Mouse (Mus musculus): ENCODE measurements around the gene Wdr26.

The Wdr26 gene

DNA sequence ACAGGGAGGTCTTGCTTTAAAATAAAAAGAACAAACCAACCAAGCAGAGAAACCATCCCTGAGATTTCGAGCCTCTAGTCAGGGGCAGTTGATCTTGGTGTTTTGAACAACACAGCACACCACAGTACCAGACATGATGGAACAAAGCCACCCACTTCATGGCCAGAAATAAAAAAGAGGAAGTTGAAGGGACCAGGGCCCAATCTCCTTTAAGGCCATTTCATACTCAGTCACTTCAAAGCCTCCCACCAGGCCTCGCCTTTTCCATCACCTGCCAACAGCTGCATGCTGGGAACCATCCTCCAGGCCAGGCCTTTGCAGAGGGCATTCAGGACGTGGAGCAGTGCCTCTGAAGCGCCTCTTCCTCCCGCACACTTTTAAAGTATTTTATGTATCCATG, 25.5 kb upstream of the Wdr26 start:
- no peak for DNase-seq (ENCODE audit: low read depth, low spot score)

DNA sequence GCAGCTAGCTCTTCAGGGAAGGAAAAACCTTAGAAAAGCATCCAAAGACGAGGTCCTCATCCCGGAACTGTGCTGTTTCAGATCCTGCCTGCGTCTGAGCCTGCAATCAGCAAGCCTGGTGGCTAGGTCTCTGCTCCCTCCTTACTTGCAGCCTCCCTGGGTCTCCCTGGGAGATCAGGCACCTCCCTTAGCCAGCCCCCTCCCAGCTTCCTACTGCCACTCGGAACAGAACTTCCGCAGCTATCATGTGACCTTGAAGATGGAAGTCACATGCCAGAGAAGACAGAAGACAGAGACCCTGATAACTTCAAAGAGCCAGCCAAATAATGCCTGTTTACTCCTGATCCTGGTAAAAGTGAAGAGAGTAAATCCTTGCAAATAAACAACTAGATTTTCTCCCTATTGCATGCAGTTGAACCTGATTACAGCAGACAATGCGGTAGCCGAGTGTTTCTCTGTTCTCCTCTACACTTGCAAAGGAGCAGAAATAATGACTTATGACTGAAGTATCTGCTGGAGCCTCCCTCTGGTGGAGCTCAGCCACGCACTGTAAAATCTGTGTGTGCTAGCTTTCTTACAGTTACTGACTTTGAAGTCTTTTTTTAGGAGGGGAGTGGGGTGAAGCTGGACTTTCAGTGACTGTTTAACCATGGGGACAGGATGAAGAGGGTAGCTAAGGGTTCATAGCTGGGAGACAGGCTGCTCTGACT, 22.7 kb upstream of the Wdr26 start:
- no peak for DNase-seq (ENCODE audit: low read depth, low spot score)

DNA sequence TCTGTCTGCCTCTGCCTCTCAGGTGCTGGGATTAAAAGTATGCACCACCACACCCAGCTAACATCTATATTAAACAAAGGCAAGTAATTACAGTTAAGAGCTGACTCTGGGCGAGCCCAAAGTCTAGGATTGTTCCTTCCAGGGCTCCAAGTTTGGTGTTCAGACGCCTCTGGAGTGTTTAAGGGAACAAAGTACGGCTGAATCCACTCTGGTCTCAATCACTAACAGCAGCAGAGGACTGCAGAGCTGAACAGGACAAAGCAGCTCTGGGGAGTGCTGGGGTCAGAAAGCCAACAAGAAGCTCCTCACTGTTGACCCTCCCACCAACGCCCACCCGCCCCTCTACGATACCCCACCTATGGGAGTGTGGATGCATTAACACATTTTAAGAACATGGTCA, 21.9 kb upstream of the Wdr26 start:
- no peak for DNase-seq (ENCODE audit: low read depth, low spot score)

DNA sequence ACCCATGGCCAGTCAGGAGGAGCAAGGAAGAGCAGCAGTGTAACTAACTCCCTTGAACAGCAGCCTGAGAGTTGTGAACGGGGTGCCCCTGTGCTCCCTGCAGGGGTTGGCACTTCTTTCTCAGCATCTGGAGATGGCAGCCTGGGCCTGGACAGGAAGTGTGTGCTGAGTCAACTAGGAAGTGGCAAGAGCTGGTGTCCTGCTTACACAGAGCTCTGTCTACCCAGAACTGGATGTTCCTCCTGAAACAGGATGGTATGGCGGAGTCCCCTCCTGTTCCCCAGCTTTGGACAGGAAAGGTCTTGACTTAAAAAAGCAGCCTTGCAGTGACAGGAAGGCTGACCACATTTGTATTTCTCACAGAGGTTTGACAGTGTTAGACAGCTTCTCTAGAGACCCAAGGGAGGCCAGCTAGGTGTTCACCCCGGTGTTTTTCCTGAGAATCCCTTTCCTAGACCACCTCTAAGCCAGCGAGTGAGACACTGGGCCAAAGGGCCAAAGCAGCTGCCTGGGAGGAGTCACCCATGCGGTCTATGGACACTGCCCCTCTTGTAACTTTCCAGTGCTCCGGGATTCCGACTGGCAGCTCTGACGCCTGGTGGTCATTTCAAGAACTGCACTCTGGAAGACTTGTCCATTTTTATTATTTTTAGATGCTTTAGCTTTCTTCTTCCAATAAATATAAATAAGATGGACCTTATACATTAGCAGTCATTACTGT, 20.7 kb upstream of the Wdr26 start:
- no peak for DNase-seq (ENCODE audit: low read depth, low spot score)

DNA sequence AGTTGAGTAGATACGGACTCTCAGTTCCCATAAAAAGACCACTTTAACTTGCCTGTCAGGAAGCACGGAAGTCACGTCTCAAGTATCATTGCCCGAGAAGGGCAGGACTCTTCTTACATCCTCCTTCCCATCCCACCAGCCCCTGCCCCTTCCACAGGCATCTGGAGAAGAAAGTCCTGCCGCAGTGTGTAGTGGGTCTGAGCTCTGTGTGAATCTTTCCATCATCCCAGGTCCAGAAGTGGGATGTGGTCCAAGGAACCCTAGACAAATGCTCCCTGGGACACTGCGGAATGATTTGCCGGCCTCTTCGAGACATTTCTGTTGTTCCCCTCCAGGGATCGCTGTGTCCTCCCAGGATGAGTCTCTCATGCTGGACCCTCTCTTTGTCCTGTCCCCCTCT, 20.0 kb upstream of the Wdr26 start:
- no peak for DNase-seq (ENCODE audit: low read depth, low spot score)

DNA sequence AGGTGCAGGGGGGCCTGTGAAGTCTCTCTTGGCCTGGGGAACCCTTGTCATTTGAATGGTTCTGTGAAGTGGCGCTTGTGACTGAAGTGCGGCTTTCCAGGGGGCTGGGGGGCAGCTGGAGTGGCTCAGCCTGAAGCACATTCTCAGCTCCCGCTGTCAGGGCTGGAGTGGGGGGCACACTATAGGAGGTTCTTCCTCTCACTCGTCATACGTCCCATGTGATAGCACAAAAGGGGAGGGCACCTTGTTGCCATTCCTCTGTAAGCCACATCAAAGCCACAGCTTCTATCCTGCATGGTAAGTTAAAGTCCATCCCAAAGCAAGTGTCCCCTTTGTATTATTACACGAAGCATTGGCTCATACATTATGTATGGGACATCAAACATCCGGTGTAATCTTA, 19.5 kb upstream of the Wdr26 start:
- no peak for DNase-seq (ENCODE audit: low read depth, low spot score)

DNA sequence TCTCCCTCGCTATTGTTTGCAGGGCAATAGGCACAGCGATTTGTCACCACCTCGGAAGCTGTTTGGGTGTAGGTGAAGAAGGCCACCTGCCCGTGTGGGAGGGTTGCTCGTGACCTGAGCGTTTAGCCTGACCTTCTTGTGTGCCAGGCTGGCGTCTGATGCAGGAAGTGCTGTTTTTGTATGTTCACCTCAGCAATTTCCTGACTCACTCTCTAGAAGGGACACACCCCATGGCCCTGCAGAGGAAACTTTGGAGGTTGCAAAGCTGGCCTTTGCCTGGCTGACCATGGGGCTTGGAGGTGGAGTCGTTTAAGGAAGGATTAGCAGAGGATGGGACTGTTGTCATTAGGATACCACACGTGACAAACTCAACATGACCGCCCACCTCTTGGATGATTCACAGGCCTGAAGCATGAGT, 18.9 kb upstream of the Wdr26 start:
- no peak for DNase-seq (ENCODE audit: low read depth, low spot score)

DNA sequence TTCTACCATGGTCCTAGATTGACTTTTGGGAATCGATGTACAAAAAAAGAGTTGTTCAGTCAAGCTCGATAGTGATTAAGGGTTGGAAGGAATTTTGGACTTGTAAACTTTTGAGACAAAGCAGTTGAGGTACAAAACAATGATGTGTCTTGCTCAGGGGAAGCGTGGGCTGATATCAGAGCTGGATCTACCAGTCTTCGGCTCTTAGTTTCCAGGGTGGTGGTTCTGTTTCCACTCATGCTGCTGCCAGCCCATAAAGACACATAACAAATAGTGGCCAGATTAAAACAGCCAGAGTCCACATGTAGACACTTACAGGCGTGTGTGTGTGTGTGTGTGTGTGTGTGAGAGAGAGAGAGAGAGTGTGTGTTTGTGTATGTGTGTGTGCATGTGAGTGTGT, 17.2 kb upstream of the Wdr26 start:
- DNase-seq (ENCODE audit: low read depth, low spot score), result no peak

DNA sequence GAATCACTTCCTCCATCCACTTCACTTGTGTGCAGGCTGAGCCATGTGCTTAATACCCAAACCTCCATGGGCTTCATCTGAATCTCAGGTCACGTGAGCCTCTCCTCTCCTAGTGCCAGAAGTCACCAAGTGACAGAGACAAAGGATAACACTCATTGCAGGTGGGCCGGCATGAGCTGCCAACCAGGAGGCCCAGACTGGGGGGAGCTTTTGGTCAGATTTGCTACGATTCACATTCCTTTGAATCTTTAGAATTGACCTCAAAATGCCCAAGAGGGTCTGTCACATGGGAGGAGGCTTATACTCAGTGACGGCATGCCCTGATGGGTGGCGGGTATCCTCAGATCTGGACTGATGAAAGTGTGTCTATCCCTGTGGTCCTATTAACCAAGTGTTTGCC, 16.8 kb upstream of the Wdr26 start:
- DNase-seq (ENCODE audit: low read depth, low spot score), result no peak

DNA sequence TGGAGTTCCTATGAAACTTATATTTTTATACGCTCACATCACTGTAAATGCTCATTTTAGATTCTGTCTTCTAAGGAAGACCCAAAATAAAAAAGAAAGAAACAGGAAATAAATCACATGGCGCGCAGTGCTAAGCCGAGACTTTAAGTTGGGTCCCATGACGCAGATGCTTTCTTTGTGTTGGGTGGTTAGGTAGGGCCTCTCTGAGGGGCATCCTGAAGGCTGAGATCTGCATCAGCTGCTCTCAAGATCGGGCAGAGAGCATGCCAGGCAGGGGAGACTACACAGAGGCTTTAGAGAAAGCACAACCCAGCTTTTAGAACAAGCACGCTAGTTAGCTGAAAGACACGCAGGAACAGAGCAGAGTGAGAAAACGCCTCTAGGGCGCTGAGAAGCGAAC, 16.0 kb upstream of the Wdr26 start:
- no peak for DNase-seq (ENCODE audit: low read depth, low spot score)

DNA sequence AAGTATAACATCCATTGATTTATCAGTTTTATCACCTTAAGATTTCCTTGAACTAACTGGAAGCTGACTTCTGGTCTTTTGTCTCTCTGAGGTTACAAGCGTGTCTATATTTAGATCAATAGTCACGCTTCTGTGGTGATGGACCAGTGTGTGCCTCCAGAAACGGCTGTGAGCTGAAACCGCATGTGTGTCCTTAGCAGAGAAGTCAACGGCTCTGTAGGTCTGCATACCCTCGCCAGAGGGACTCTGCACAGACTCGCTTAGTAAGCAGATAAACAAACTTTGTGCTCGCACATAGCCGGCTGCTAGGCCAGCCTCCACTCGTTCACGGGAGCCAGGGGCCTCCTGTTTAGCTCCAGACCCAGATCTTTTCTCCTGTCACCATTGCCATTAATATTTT, 15.0 kb upstream of the Wdr26 start:
- no peak for DNase-seq (ENCODE audit: low read depth, low spot score)

DNA sequence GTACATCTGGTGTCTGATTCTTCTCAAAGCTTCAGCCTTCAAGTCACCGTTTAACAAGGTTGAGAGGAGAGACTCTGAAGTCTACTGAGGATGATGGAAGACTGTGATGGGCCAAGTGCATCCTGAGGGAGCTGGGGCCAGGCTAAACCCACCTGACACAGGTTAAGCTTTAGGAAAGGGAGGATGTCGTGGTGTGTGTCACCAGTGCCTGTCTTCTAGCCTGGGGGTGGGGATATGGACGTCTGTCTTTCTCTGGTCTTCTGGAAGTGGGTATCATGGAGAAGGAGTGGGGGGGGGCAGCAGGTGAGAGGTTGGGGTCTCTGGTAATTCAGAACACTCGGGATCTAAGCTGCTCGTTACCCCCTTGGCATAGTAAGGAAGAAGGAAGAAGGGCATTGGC, 13.5 kb upstream of the Wdr26 start:
- no peak for DNase-seq (ENCODE audit: low read depth, low spot score)

DNA sequence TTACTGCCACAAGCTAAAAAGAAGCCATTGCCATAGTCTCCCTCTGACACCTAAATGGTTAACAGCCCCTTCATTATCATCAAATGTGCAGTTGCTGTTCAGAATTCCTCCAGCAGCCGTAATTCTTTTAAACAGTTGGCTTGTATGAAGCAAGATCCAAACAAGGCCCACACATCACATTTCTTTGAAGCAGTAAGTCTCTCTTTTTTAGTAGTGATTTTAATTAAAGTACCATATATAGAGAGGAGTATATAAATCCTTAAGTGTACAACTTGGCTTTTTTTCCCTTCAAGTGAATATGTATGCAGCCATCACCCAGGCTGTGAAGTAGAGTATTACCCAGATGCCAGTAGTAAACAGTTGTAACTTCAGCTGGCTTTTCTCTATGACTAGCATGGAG, 10.2 kb upstream of the Wdr26 start:
- no peak for DNase-seq (ENCODE audit: low read depth, low spot score)

DNA sequence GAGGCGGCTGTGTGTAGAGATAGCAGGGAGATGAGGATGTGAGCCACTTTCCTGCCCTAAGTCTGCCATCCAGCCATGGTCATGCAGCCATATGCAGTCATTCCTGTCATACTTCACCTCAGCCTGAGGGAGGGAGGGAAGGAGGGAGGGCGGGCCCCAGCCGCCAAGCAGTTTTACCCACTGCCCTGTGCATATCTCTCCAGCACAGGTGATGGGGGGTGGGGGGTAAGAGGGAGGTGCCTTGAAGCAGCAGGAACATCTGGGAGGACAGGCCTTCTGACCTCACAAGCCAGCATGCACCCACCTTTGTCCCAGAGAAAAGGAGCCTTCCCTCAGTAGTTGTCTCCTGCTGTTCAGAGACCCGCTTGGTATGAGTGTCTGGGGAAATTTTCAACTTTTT, 4.5 kb upstream of the Wdr26 start:
- DNase-seq (ENCODE audit: low read depth, low spot score), result no peak

DNA sequence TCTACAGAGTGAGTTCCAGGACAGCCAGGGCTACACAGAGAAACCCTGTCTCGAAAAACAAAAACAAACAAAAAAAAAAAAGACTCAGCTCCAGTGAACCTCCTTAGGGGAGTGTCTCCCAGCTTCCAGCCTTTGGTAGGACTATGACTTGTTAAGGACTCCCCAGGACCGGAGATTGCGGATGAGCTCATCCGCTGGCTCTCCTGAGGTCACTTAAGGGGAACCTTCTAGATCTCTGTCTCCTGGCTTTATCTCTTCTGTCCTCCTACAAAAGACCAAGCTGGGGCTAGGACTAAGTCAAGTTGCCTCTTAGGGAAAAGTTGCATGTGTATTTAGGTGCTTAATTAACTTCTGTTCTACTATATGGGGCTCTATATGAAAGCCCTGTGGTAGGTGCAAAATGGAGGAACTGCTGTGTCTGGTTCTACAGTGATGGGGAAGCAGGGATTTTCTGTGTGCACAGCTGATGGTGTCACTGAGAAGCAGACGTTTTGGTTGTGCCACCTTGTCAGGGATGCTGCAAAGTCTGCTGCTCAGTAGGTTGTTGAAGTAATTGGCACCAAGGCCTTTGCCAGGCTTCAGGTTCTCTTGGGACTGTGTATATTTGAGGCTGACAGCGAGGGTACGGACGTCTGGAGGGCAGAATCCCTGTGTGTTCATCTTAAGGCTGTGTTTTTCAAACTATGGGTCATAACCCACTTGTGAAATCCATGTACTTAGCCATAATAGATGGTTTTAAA, 2.7 kb upstream of the Wdr26 start:
- no peak for DNase-seq (ENCODE audit: low read depth, low spot score)

DNA sequence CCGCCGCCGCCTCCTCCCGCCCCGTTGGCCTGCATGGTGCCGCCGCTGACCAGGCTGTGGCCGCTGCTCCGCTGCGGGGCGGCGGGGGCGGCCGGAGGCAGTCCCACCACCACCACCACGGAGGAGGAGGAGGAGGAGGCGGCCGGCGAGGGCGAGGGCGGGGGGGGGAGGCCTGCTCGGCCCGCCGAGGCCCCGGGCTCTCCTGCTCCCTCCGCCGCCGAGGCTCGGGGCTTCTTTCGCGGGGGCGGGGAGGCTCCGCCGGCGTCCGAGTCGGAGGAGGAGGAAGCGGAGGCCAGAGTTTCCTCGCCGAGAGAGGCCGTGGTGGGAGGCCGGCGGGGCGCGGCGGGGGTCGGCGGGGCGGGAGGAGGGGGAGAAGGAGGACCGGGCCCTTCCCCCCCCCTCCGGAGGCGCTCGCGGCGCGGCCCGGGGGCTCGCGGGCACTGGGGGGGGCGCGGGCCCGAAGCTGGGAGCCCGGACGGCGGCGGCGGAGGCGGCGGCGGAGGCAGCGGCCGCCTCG, 340 bp downstream of the Wdr26 start:
- no peak for DNase-seq (ENCODE audit: low read depth, low spot score)

DNA sequence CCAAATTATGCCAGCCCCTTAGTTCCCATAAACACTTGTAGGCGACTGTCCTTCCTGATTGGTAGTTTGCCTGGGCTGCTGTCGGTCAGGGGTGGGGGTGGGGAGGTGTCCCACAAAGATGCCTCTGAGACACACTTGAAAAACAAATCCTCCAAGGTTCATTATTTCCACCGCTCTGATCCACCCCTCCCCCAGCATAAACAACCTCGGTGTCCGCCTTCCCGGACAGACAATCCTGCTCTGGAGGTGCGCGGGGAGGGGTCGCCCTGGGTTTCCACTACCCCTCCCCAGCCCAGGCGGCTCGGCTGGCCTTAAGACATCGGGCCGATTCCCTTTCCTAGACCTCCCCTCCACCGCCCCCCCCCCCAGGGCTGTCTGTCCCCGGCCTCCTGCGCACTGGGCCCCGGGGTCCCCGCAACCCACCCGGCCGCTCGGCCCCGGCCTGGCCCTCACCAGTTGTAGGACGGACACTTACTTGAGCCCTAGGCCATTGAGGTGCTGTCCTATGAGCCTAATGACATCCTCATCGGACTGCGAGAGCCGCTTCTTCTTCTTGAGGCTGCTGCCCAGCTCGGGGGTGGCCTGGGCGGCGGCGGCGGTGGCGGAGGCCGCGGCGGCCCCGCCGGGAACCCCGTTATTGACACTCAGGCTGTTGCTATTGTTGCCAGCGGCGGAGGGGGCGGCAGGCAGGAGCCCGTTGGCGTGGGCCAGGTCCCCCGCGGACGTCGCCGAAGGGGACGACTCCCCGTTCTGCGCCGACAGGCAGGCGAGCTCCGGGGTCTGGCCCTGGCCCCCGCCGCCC, 999 bp downstream of the Wdr26 start:
- DNase-seq (ENCODE audit: low read depth, low spot score), result no peak

DNA sequence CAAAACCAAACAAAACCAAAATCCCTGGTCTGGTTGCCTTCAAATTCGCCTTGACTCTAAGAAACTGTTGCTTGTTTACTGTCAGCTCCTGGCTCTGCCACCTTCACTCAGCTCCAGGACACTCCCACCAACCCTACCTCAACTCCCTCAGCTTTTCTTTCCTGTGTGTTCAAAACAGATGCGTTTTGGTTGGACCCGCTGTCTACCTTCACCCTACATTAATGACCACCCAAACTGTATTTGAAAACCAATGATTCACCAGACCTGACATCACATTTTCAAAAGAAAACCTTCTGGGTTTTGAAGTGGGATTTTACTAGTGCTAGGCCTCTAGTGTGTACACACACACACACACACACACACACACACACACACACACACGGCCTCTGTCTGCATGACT, 1.7 kb downstream of the Wdr26 start:
- no peak for DNase-seq (ENCODE audit: low read depth, low spot score)

DNA sequence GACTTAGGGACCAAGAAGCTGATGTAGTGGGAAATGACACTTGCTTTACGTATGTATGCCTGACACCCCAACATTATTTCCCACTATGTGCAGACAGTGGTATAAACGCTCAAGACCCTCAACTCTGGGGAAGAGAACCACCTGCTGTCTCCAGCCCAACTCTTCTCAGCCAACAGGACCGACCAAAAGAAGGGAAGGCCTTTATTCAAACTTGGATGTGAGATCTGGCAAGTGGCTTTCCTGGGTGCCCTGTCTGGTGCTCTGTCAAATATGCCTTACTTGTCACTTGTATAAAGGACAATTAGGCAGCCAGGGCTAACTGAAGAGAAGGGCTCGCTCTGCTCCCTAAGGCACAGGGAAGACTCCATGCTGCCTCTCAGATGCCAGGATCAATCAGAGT, 12.4 kb downstream of the Wdr26 start:
- DNase-seq (ENCODE audit: low read depth, low spot score), result no peak

DNA sequence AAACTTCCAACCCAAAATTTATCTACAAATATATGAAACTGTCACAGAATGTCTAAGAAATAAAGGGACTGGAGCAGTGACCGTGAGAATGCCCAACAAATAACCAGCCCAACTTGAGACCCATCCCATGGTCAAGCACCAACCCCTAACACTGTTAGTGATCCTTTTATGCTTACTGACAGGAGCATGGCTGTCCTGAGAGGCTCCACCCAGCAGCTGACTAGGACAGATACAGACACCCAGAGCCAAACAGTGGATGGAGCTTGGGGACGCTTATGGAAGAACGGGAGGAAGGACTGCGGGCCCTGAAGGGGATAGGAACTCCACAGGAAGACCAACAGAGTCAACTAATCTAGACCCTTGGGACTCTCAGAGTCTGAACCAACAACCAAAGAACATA, 22.9 kb downstream of the Wdr26 start:
- DNase-seq (ENCODE audit: low read depth, low spot score), result no peak

DNA sequence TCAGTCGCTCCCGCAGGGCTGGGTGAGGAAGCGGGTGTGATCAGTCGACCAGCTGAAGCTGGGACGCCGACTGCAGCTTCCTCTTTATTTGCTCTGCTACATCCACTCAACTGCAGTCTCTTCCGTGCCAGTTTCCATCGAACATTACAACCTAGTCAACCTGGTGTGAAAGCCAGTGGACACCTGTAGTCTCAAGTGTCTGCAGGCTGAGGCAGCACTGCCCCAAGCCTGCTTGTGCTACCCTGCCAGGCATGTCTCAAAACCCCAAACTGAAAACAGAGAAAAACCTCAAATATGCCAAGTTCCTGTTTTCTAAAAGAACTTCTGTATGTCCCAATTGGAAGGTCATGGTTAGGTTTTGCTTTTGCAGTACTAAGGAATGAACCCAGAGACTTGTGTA, 41.6 kb downstream of the Wdr26 start:
- DNase-seq (ENCODE audit: low read depth, low spot score), result no peak

DNA sequence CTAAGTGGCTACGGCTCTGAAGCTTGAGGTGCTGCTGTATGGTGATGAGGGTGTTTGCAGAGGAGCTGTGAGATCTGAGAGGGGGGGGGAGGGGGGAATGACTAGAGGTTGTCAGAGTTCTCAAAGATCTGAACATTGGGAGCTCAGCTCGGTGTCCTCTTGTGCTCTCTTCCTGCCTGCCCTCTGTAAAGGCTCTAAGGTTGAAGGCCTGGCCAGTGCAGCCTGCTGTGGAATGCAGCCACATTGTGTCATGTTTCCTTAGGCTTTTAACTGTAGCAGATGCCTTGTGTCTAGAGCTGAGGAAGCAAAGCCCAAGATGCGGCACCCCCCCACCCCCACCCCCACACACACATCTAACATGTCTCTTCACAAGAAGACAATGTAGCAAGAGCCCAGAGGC, 43.4 kb downstream of the Wdr26 start:
- no peak for DNase-seq (ENCODE audit: low read depth, low spot score)
